Mouse (Mus musculus) G1E (cell line): ENCODE measurements around the gene Cct3. TPM values are rescaled to one million over a fixed set of nuclear protein-coding genes. Genes with fewer than 3 reads are reported as not detected.

Experiments used
- ATAC-seq: 2 replicates; pipeline ENCODE4 v1.8.0; 2016; ENCODE audit warnings: mild to moderate bottlenecking; ENCODE audit not compliant: insufficient number of reproducible peaks, poor library complexity, low FRiP score, severe bottlenecking; ENCODE audit errors: extremely low read depth
- DNase-seq: peaks from one replicate; pipeline ENCODE4 v3.0.0; 2012; ENCODE audit warnings: low spot score
- H3K27me3 ChIP-seq: 2 replicates; pipeline ENCODE4 v1.6.1; 2012; ENCODE audit warnings: mild to moderate bottlenecking, low read length, inconsistent platforms; ENCODE audit not compliant: insufficient read depth
- H3K36me3 ChIP-seq: replicated peaks from 2 replicates; pipeline ENCODE3; 2012; ENCODE audit warnings: mild to moderate bottlenecking, inconsistent platforms
- H3K4me1 ChIP-seq: 2 replicates; pipeline ENCODE4 v1.6.1; 2012; ENCODE audit warnings: low read depth, low read length, inconsistent platforms, mixed read lengths; ENCODE audit not compliant: insufficient read depth
- H3K4me3 ChIP-seq: 2 replicates; pipeline ENCODE4 v1.5.1; 2012; ENCODE audit warnings: low read depth, mild to moderate bottlenecking, inconsistent platforms, low read length, moderate library complexity, mixed read lengths
- H3K9me3 ChIP-seq: replicated peaks from 2 replicates; pipeline ENCODE4 v1.6.1; 2012; ENCODE audit warnings: inconsistent platforms
- CTCF ChIP-seq: IDR thresholded peaks from 2 replicates; pipeline ENCODE4 v1.5.1; 2012; ENCODE audit warnings: low read depth, low read length, inconsistent platforms, mixed read lengths
- GATA1 ChIP-seq: IDR thresholded peaks from 2 replicates; pipeline ENCODE4 v1.6.1; 2012; ENCODE audit warnings: borderline replicate concordance, low read length, inconsistent platforms, mixed read lengths
- GATA2 ChIP-seq: IDR thresholded peaks from 2 replicates; pipeline ENCODE4 v1.6.1; 2012; ENCODE audit warnings: low read depth, low read length, inconsistent platforms, borderline replicate concordance
- POLR2AphosphoS5 ChIP-seq: IDR thresholded peaks from 2 replicates; pipeline ENCODE4 v1.6.1; 2012; ENCODE audit warnings: low read depth, low read length, inconsistent platforms; ENCODE audit not compliant: insufficient replicate concordance
- TAL1 ChIP-seq: conservative IDR thresholded peaks from 2 replicates; pipeline ENCODE4 v1.6.1; 2012; ENCODE audit warnings: low read depth, low read length, inconsistent platforms, mixed read lengths
- polyA plus RNA-seq: library from polyadenylated mRNA; stranded (reverse); fragments of >175 nt; gene quantifications from 2 replicates; pipeline ENCODE4 v1.2.3, GENCODE M21; 2012
- total RNA-seq, 2 experiments: library from RNA; stranded (forward) in 1 of 2; stranded (reverse) in 1 of 2; fragments of 200-1000 nt in 1 of 2; fragments of >200 nt in 1 of 2; fragmentation: Nextera tagmentation in 1 of 2; gene quantifications; 2 replicates each; pipeline ENCODE4 v1.2.3; 2014 to 2017

Cct3 gene
- total RNA-seq (2014; fragmentation: Nextera tagmentation) (213 and 234 TPM in 2 replicates), total RNA-seq (2017) (292 and 314 TPM in 2 replicates), polyA plus RNA-seq (27.9 and 28.7 TPM in 2 replicates)

- Histone ChIP-seq H3K4me1 (peaks cover 30% of the 10 kb centered on the region), H3K4me3 (peak within 1 kb of the TSS; percentile 74), H3K9me3 (no peaks in the 10 kb centered on the region), H3K27me3 (no peaks in the 10 kb centered on the region), H3K36me3 (peaks cover 53% of the 10 kb centered on the region)
- DNase-seq (peak; percentile 89), ATAC-seq (peak; percentile 88)
- peak; percentile 29; the same call in 1 of the 2 replicates for TF ChIP-seq POLR2AphosphoS5
- no peak for TF ChIP-seq GATA2
- no peak for TF ChIP-seq TAL1
- TF ChIP-seq GATA1, result no peak
- TF ChIP-seq CTCF, result no peak
Measured at GRCm38 (mm10) chr3:88296561-88297318, at the start of gene Cct3, which contains the start of gene Tsacc. Gene Cct3 (plus strand): TSS chr3:88297116. Gene Tsacc (minus strand): TSS chr3:88296999.

GRCm38 (mm10) chr3:88247666-88248065 is 49.2 kb upstream of the Cct3 start:
- H3K9me3 ChIP-seq, result no peaks in the 10 kb centered on the region
- DNase-seq, result no peak
- peaks cover 51% of the 10 kb centered on the region for H3K27me3 ChIP-seq

GRCm38 (mm10) chr3:88248406-88248805 is 48.5 kb upstream of the Cct3 start:
- no peaks in the 10 kb centered on the region for H3K4me1 ChIP-seq
- no peaks in the 10 kb centered on the region for H3K36me3 ChIP-seq
- ATAC-seq (no peak), DNase-seq (no peak)
- TF ChIP-seq CTCF (no peak), POLR2AphosphoS5 (no peak), TAL1 (no peak), GATA2 (no peak), GATA1 (no peak)
- no peak overlapping the region for H3K4me3 ChIP-seq
- no peaks in the 10 kb centered on the region for H3K9me3 ChIP-seq
- peaks cover 58% of the 10 kb centered on the region for H3K27me3 ChIP-seq

More at GRCm38 (mm10) chr3:88247666-88248065, 49.2 kb upstream of the Cct3 start:
- TF ChIP-seq CTCF, result no peak
- no peak for TF ChIP-seq POLR2AphosphoS5
- no peak for TF ChIP-seq GATA2
- no peak for TF ChIP-seq TAL1
- TF ChIP-seq GATA1, result no peak
- Histone ChIP-seq H3K4me1 (peaks cover under 1% of the 10 kb centered on the region; the same call in 1 of the 2 replicates), H3K36me3 (no peaks in the 10 kb centered on the region), H3K4me3 (no peak overlapping the region)
- ATAC-seq, result no peak

GRCm38 (mm10) chr3:88252739-88253138 is 44.2 kb upstream of the Cct3 start:
- no peaks in the 10 kb centered on the region for H3K9me3 ChIP-seq
- H3K36me3 ChIP-seq, result no peaks in the 10 kb centered on the region
- DNase-seq (no peak), ATAC-seq (no peak)
- no peak overlapping the region for H3K4me3 ChIP-seq
- H3K27me3 ChIP-seq, result peaks cover 73% of the 10 kb centered on the region
- TF ChIP-seq TAL1 (no peak), CTCF (no peak), GATA1 (no peak), GATA2 (no peak), POLR2AphosphoS5 (no peak)
- peaks cover 6% of the 10 kb centered on the region; the same call in 1 of the 2 replicates for H3K4me1 ChIP-seq

GRCm38 (mm10) chr3:88254268-88254926 is 42.5 kb upstream of the Cct3 start, which contains the start of gene Rhbg:
Gene Rhbg (minus strand): TSS chr3:88254709.
- TF ChIP-seq GATA2 (no peak), CTCF (no peak), POLR2AphosphoS5 (no peak), TAL1 (no peak), GATA1 (no peak)
- no peak within 1 kb of the TSS for H3K4me3 ChIP-seq
- peaks cover 70% of the 10 kb centered on the region for H3K27me3 ChIP-seq
- H3K4me1 ChIP-seq, result peaks cover 6% of the 10 kb centered on the region; the same call in 1 of the 2 replicates
- H3K36me3 ChIP-seq, result no peaks in the 10 kb centered on the region
- DNase-seq (no peak), ATAC-seq (no peak)
- H3K9me3 ChIP-seq, result no peaks in the 10 kb centered on the region

- Histone ChIP-seq H3K36me3 (no peaks in the 10 kb centered on the region), H3K4me1 (peaks cover 6% of the 10 kb centered on the region; the same call in 1 of the 2 replicates), H3K4me3 (no peak overlapping the region), H3K27me3 (peaks cover 71% of the 10 kb centered on the region), H3K9me3 (no peaks in the 10 kb centered on the region)
- ATAC-seq, result no peak
- TF ChIP-seq POLR2AphosphoS5 (no peak), GATA2 (no peak), TAL1 (no peak), CTCF (no peak), GATA1 (no peak)
- no peak for DNase-seq
Measured at GRCm38 (mm10) chr3:88255950-88256349, 41.0 kb upstream of the Cct3 start.
